Mouse (Mus musculus) brain, embryonic 14.5 days (tissue): ENCODE results near the gene Erc2.

Source experiments
- CTCF ChIP-seq: fragments of 200-500 bp; IDR thresholded peaks from 2 replicates; pipeline ENCODE4 v1.5.1; 2012; ENCODE audit warnings: inconsistent platforms, mild to moderate bottlenecking, moderate library complexity, borderline replicate concordance; ENCODE audit not compliant: insufficient read depth, insufficient read length; ENCODE audit errors: extremely low read depth
- POLR2A ChIP-seq: fragments of 200-500 bp; IDR thresholded peaks from 2 replicates; pipeline ENCODE4 v1.6.1; 2012; ENCODE audit warnings: mild to moderate bottlenecking, inconsistent platforms, borderline replicate concordance; ENCODE audit not compliant: poor library complexity, insufficient read depth, insufficient read length, severe bottlenecking; ENCODE audit errors: extremely low read depth

DNA sequence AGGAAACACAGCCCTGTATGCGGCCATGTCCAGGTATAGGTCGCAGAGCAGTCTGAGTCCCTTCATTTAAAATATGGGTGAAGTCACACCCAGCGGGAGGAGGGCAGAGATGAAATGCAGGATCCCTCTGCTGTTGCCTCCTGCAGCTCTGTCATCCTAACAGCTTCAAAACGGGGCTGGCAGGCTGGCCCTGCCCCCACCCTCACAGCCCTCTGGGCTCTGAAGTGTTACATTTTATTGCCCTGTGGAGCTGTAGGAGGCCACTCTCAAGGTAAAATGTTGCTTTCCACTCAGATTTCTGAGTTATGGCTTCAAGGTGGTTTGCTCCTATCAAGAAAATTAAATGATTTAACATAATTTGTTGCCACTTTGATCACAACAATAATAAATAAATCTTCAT is 847.5 kb downstream of the Erc2 start:
- TF ChIP-seq CTCF (no peak), POLR2A (no peak)
